Mouse (Mus musculus): Measurements from ENCODE around the gene Rnase12. TPM values are rescaled to one million over a fixed set of nuclear protein-coding genes. Genes with fewer than 3 reads are reported as not detected.

The Rnase12 gene
- polyA plus RNA-seq, 1 experiment from 2014 or later = not detected

DNA sequence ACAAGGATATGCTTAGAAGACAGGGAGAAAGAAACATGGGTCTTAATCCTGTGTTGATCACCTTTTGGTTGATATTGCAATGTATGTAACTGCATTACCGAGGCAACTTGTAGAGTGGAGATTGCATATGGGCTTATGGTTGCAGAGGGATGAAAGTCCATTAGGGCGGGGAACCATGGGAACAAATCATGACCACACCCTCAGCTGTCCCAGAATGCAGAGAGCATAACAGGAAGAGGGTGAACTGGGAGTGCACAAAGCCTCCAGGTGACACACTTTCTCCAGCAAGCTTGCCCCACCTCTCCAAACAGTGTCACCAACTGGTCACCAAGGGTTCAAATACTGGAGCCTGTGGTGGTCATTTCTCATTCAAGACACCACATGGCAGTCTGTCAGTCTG lies 23.6 kb upstream of the Rnase12 start:
- Histone ChIP-seq H3K4me2 (replicated peaks) (no peak overlapping the region), H3K9ac (no peak overlapping the region), H3K36me3 (no peaks in the 10 kb centered on the region), H3K27ac (no peak overlapping the region), H3K27me3 (peaks cover 15% of the 10 kb centered on the region), H3K4me1 (peaks cover 8% of the 10 kb centered on the region), H3K9me3 (replicated peaks) (no peaks in the 10 kb centered on the region), H3K4me3 (no peak overlapping the region)
- 84% methylated on average over 2 of the region's 2 CpGs for WGBS
- no peak for ATAC-seq (ENCODE audit: low FRiP score)

DNA sequence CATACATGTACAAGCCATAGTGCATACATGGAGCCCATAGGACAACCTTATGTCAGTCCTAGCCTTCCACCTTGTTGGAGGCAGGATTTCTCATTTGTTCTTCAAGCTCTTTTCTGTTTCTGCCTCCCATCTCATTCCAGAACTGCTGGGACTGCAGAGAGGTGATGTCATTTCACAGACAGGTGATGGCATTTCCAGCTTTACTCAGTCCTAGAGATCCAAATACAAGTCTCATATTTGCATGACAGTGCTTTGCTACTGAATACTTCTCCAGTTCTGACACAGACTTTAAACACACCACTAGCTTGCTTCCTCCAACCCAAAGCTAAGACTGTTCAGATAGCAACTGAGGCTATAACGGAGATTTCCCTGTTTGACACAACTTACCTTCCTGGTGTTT lies 21.7 kb upstream of the Rnase12 start:
- no peak overlapping the region for H3K4me3 ChIP-seq
- no peak for ATAC-seq (ENCODE audit: low FRiP score)
- WGBS = 80% methylated on average over 1 of the region's 1 CpGs

DNA sequence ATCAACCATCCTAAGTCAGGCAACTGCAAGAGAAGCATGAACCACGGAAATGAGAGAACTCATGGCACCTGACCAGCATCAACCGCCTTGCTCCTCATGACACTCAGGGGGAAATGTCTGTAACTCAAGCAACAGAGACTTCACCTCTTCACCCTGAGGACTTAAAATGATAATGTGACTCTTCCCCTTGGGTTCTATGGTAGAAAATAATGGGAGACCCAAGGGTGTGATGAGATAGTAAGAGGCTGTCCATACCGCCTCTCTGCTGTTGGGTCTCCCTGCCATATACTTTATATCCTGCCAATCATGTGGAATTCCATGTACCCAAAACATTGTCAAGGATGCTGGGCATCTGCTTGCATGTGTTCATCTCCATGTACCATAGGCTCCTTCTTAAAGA lies 16.9 kb upstream of the Rnase12 start, which contains the start of gene Olfr750:
Olfr750 (minus strand) TSS at position 101 of the 400 bp plus-strand sequence.
- ATAC-seq (ENCODE audit: low FRiP score) = no peak
- H3K4me2 ChIP-seq (replicated peaks) = no peak within 1 kb of the TSS
- no peak within 1 kb of the TSS for H3K27ac ChIP-seq
- H3K9ac ChIP-seq = no peak within 1 kb of the TSS
- no peak within 1 kb of the TSS for H3K4me3 ChIP-seq
- H3K9me3 ChIP-seq (replicated peaks) = no peaks in the 10 kb centered on the region
- H3K27me3 ChIP-seq = no peaks in the 10 kb centered on the region
- no peaks in the 10 kb centered on the region for H3K36me3 ChIP-seq
- WGBS = 85% methylated on average over 3 of the region's 3 CpGs
- no peaks in the 10 kb centered on the region for H3K4me1 ChIP-seq

More for the DNA sequence above, 21.7 kb upstream of the Rnase12 start:
- H3K36me3 ChIP-seq = no peaks in the 10 kb centered on the region
- H3K9ac ChIP-seq = no peak overlapping the region
- H3K27me3 ChIP-seq = peaks cover 11% of the 10 kb centered on the region
- no peak overlapping the region for H3K4me2 ChIP-seq (replicated peaks)
- no peak overlapping the region for H3K27ac ChIP-seq
- H3K4me1 ChIP-seq = peaks cover 8% of the 10 kb centered on the region
- no peaks in the 10 kb centered on the region for H3K9me3 ChIP-seq (replicated peaks)

DNA sequence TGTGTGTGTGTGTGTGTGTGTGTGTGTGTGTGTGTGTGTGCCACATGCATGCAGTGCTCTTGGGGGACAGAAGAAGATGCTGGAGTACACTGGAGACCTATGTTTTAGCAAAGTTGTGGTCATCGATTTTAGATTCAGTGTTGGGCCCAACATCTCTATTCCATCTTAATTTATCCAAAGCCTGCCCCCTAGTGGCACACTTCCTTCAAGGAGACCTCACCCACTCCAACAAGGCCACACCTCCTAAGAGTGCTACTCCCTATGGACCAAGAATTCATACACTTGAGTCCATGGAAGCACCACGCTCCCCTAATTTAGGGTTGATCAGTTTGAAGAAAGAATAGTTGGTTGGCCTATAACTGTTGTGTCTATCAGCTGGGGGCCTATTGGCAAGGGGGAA lies 12.2 kb upstream of the Rnase12 start:
- ATAC-seq (ENCODE audit: low FRiP score) = no peak
- no peak overlapping the region for H3K4me2 ChIP-seq (replicated peaks)
- H3K27ac ChIP-seq = no peak overlapping the region
- WGBS = 84% methylated on average over 2 of the region's 2 CpGs
- no peaks in the 10 kb centered on the region for H3K36me3 ChIP-seq
- no peaks in the 10 kb centered on the region for H3K27me3 ChIP-seq
- H3K4me3 ChIP-seq = no peak overlapping the region
- no peak overlapping the region for H3K9ac ChIP-seq
- H3K9me3 ChIP-seq (replicated peaks) = no peaks in the 10 kb centered on the region
- 0 out of 2 replicates have a peak, but pooled peaks cover 4% of the 10 kb centered on the region for H3K4me1 ChIP-seq

DNA sequence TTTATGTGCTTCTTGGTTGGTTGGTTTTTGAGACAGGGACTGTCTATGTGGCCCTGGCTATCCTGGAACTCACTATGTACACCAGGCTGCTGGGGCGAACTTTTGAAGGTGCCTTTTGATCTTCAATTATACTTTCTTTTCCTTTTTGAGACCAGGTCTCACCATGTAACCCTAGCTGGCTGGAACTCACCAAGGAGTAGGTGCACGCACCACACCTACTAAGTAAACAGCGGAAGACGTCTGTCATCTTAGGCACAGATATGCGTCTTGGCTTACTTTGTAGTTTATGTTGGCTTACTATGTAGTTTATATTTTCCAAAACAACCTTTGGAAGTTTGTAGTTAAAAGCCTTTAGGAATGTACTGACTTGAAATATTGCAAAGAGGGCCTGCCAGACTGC lies 11.5 kb upstream of the Rnase12 start:
- WGBS = 92% methylated on average over 5 of the region's 5 CpGs
- 0 out of 2 replicates have a peak, but pooled peaks cover 4% of the 10 kb centered on the region for H3K4me1 ChIP-seq
- no peaks in the 10 kb centered on the region for H3K36me3 ChIP-seq
- no peak for ATAC-seq (ENCODE audit: low FRiP score)
- H3K4me3 ChIP-seq = no peak overlapping the region
- no peaks in the 10 kb centered on the region for H3K9me3 ChIP-seq (replicated peaks)
- no peaks in the 10 kb centered on the region for H3K27me3 ChIP-seq
- no peak overlapping the region for H3K9ac ChIP-seq
- H3K4me2 ChIP-seq (replicated peaks) = no peak overlapping the region
- H3K27ac ChIP-seq = no peak overlapping the region

DNA sequence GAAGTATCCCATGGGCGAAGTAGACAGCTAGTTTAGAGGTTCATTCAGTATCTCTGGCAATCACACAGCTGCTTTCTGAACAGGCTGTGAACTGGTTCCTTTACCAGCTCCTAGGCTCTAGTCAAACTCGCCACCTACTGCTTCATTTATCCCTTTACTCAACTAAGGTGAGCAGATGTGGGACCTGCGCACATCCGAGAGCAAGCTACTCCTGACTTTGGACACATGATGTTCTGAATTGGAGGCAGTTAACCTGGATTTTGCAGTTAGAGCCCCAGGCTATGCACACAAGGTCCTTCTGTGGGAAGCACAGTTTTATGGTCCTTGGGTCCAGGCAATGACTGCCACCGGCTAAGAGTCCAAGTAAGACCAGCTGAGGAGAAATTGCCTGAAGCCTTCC lies 3.3 kb upstream of the Rnase12 start:
- H3K4me2 ChIP-seq (replicated peaks) = no peak overlapping the region

DNA sequence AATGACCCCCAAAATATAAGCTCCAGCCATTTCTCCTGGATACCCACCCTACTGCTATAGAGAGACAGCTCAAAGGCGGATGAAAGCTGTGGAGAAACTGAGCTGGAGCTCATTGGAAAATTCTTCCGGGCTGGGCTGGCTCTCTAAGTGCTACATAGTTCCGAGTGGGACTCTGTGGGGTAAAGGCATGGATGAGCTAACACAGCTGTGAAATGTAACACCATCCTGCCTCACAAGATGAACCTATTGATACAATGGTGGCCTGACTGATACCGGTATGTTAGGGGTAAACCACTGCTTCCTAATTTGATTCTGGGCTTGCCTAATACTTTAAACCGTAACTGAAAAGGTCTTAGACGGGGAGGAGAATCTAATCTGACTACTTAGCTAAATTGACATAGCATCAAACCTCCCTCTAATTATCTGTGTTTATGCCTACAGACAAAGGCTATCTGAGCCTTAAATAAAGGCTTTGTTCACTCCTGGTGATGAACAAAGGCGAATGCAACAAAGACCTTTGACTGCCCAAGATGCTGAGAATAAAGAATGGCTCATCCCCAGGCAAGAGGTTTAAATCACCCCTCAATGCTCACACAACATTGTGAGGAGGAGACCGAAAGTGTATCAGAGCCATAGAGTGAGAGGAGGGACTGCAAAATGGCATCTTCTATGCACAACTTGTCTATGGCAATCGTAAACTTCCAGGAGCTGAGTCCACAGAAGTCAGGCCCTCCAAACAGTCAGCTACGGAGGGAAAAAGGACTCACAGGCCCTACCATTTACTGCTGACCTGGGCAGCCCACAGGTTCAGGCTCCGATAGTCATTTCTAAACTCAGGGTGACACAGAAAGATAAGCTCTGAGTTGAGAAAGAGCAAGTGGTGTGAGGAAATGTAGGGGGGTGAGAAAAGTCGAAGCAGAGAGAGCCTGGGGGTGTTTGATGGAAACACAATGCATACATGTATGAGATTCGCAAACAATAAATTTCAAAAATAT lies 2.9 kb downstream of the Rnase12 start:
- no peak overlapping the region for H3K27ac ChIP-seq

More for the DNA sequence above, 3.3 kb upstream of the Rnase12 start:
- no peak for ATAC-seq (ENCODE audit: low FRiP score)
- Histone ChIP-seq H3K27me3 (no peaks in the 10 kb centered on the region), H3K4me3 (no peak overlapping the region), H3K4me1 (no peaks in the 10 kb centered on the region), H3K9me3 (replicated peaks) (no peaks in the 10 kb centered on the region), H3K36me3 (no peaks in the 10 kb centered on the region), H3K9ac (no peak overlapping the region), H3K27ac (no peak overlapping the region)
- WGBS = 90% methylated on average over 5 of the region's 5 CpGs

DNA sequence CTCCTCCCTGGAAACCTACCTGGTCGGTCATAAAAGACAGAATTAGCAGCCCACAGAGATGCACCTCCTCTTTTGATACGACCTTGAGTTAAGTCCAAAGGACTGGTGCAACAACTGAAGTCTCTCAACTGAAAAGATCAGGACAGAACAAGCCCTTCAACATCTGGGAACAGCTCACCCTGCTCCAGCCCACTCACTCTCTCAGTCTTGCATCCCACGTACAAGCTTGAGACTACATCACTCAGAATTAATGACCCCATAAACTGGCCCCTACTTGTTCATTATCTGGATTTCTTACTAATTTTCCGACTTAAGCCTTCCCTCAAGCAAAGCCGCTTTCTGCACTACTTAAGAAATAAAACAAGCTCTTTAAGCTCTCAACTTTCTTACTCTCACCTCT lies 4.3 kb downstream of the Rnase12 start:
- Histone ChIP-seq H3K36me3 (no peaks in the 10 kb centered on the region), H3K9me3 (replicated peaks) (no peaks in the 10 kb centered on the region), H3K9ac (no peak overlapping the region), H3K27me3 (no peaks in the 10 kb centered on the region), H3K4me3 (no peak overlapping the region), H3K27ac (no peak overlapping the region), H3K4me2 (replicated peaks) (no peak overlapping the region), H3K4me1 (peaks cover 8% of the 10 kb centered on the region)
- no peak for ATAC-seq (ENCODE audit: low FRiP score)
- WGBS = 71% methylated on average over 5 of the region's 5 CpGs

More for the DNA sequence above, 2.9 kb downstream of the Rnase12 start:
- H3K4me3 ChIP-seq = no peak overlapping the region
- no peak overlapping the region for H3K9ac ChIP-seq
- H3K4me2 ChIP-seq (replicated peaks) = no peak overlapping the region
- no peaks in the 10 kb centered on the region for H3K9me3 ChIP-seq (replicated peaks)
- no peak for ATAC-seq (ENCODE audit: low FRiP score)
- peaks cover 8% of the 10 kb centered on the region for H3K4me1 ChIP-seq
- no peaks in the 10 kb centered on the region for H3K36me3 ChIP-seq
- H3K27me3 ChIP-seq = no peaks in the 10 kb centered on the region
- WGBS = 40% methylated on average over 13 of the region's 13 CpGs

DNA sequence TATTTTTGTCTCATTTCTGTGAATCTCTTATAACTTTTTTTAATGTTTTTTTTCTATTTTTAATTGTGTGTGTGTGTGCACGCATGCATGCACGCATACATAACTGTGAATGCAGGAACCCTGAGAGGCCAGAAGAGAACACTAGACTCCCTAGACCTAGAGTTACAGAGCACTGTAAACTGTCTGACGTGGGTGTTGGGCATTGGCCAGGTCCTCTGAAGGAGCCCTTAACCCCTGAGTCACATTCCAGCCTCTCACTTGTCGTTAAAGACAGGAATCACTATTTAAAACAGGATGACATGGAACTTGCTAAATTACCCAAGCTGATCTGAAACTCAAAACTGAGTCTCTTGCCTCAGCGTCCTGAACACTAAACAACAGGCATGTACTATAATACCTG lies 5.5 kb downstream of the Rnase12 start:
- Histone ChIP-seq H3K4me1 (peaks cover 8% of the 10 kb centered on the region), H3K27ac (no peak overlapping the region), H3K9me3 (replicated peaks) (no peaks in the 10 kb centered on the region), H3K4me3 (no peak overlapping the region), H3K4me2 (replicated peaks) (no peak overlapping the region), H3K27me3 (no peaks in the 10 kb centered on the region), H3K36me3 (no peaks in the 10 kb centered on the region), H3K9ac (no peak overlapping the region)
- WGBS = 66% methylated on average over 5 of the region's 5 CpGs
- no peak for ATAC-seq (ENCODE audit: low FRiP score)

DNA sequence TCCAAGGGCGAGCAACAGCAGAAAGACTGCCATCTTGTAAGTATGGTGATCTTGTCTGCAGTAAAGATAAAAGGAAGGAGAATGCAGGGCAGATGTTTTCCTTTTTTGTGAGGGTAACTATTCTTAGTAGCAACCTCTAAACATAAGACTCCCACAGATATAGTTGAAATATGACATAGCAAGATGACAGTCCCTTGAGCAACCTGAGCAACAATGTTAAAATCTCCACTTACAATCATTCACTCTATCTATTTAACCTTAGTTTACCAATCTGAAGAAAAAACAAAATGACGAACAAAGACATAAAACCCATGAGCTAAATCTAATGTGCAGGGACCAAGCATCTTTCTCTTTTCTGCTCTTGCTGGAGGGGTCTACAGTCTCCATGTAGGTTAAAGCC lies 7.4 kb downstream of the Rnase12 start, which contains the start of gene Rnase11:
Rnase11 (minus strand) TSS at position 101 of the 400 bp plus-strand sequence.
- no peaks in the 10 kb centered on the region for H3K9me3 ChIP-seq (replicated peaks)
- no peak within 1 kb of the TSS for H3K9ac ChIP-seq
- H3K36me3 ChIP-seq = no peaks in the 10 kb centered on the region
- H3K4me1 ChIP-seq = peaks cover 8% of the 10 kb centered on the region
- H3K4me2 ChIP-seq (replicated peaks) = no peak within 1 kb of the TSS
- WGBS = 88% methylated on average over 2 of the region's 2 CpGs
- H3K4me3 ChIP-seq = no peak within 1 kb of the TSS
- no peak within 1 kb of the TSS for H3K27ac ChIP-seq
- no peaks in the 10 kb centered on the region for H3K27me3 ChIP-seq
- no peak for ATAC-seq (ENCODE audit: low FRiP score)

DNA sequence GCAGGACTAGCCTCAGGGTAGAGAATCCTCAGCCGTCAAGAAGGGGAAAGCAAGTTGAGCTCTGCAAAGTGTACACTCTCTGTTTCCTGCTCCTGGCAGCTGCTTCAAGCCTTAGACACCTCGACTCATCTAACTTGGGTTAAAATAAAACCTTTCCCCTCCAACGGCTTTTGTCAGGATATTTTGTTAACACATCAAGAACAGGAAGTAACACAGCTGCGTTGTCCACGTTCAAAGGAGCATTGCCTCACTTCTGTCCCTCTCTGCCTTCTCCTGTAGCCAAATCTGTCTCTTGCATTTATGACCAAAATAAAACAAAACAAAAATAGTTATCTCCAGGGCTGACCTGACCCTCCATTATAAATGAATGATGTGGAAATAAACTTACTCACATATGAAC lies 9.6 kb downstream of the Rnase12 start:
- Histone ChIP-seq H3K9me3 (replicated peaks) (no peaks in the 10 kb centered on the region), H3K4me2 (replicated peaks) (no peak overlapping the region), H3K36me3 (no peaks in the 10 kb centered on the region), H3K9ac (no peak overlapping the region), H3K27me3 (no peaks in the 10 kb centered on the region), H3K4me1 (no peaks in the 10 kb centered on the region), H3K4me3 (no peak overlapping the region), H3K27ac (no peak overlapping the region)
- 66% methylated on average over 5 of the region's 5 CpGs for WGBS
- ATAC-seq (ENCODE audit: low FRiP score) = no peak

DNA sequence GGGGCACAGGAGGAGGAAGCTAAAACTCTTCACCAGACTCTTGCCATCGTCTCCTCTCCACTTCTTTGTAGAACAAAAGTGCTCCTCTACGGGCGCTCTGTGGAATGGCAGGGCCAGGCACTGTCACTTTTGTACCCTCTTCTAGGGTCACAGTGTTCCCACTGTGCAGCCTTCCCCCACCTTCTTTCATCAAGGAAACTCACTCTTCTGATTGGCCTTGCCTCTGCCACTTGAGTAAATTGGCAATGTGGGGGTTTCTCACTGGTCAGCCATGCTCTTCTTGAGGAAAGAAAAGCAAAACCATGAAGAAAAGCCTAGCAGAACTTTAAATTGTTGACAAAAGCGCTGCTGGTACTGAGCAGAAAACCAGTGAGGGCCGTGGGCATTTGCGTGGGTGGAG lies 15.7 kb downstream of the Rnase12 start, which contains the start of gene Rnase9:
Rnase9 (minus strand) TSS at position 101 of the 400 bp plus-strand sequence.
- WGBS = 59% methylated on average over 6 of the region's 6 CpGs
- Histone ChIP-seq H3K36me3 (no peaks in the 10 kb centered on the region), H3K4me2 (replicated peaks) (no peak within 1 kb of the TSS), H3K27me3 (no peaks in the 10 kb centered on the region), H3K4me1 (no peaks in the 10 kb centered on the region), H3K9me3 (replicated peaks) (no peaks in the 10 kb centered on the region), H3K4me3 (no peak within 1 kb of the TSS), H3K9ac (no peak within 1 kb of the TSS), H3K27ac (no peak within 1 kb of the TSS)
- no peak for ATAC-seq (ENCODE audit: low FRiP score)
